Mouse (Mus musculus): ENCODE data around the gene Fam189a2.

Gene Fam189a2

DNA sequence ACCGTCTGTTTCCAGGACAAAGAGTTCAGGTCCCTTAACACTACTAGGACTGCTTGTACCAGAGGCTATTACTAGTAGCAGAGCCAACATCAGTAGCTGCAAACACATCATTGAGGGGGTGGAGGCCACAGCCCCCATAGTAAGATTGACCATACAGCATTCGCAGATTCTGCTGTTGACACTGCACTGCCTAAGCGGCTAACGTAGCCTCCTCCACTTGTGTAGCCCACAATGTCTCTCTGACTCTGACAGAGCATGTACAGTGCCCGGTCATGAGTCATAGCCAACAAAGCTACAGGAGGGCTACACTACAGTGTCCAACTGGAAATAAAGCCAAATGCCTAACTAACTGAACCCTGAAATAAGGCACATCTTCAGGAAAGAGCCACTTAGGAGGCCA is 105.3 kb downstream of the Fam189a2 start:
- DNase-seq (ENCODE audit: low spot score) = no peak

- DNase-seq (ENCODE audit: low spot score) = no peak
Observed at GRCm38 (mm10) chr19:23924791-23925190, 106.0 kb downstream of the Fam189a2 start.

GRCm38 (mm10) chr19:23924057-23924456 is 106.8 kb downstream of the Fam189a2 start:
- no peak for DNase-seq (ENCODE audit: low spot score)

Data from left cerebral cortex, adult 11 months (tissue).